Mouse (Mus musculus) CD4-positive, CD25-positive, alpha-beta regulatory T cell, adult 2 months (primary cell): ENCODE measurements at regions not wholly inside any gene's neighbourhood (a gene's known extent, or its start where the extent isn't known, plus 50 kb on each side); places are given as distances from the start of the nearest gene placed in this dataset.
A peak's percentile ranks its signal among the peaks of the same experiment; 100 is the strongest.

ENCODE experiments used
- DNase-seq: peaks from one replicate; pipeline ENCODE4 v3.0.0-alpha.2; 2012; ENCODE audit warnings: low read depth, low spot score

GRCm38 (mm10) chr13:85773848-85774247 lies 272.9 kb downstream of the Cox7c start:
- DNase-seq = no peak

- no peak for DNase-seq
Observed at GRCm38 (mm10) chr13:85771027-85771681, 275.6 kb downstream of the Cox7c start.

GRCm38 (mm10) chr13:85770538-85770937 lies 276.2 kb downstream of the Cox7c start:
- DNase-seq = no peak

GRCm38 (mm10) chr13:85768520-85768919 lies 278.2 kb downstream of the Cox7c start:
- no peak for DNase-seq

- DNase-seq = peak; percentile 50
Observed at GRCm38 (mm10) chr13:85724616-85725015, 322.1 kb downstream of the Cox7c start.

- DNase-seq = peak; percentile 16
Observed at GRCm38 (mm10) chr13:85724105-85724504, 322.6 kb downstream of the Cox7c start.

- DNase-seq = no peak
Observed at GRCm38 (mm10) chr13:85720314-85720713, 326.4 kb downstream of the Cox7c start.

- no peak for DNase-seq
Observed at GRCm38 (mm10) chr13:85715883-85716498, 330.7 kb downstream of the Cox7c start.

GRCm38 (mm10) chr13:85692374-85692773 lies 354.3 kb downstream of the Cox7c start:
- DNase-seq = no peak
